Mouse (Mus musculus) heart, embryonic 15.5 days (tissue): ENCODE results near the gene Urb1. TPM values are rescaled to one million over a fixed set of nuclear protein-coding genes. Genes with fewer than 3 reads are reported as not detected.

Experiments used
- ATAC-seq: fragments of 200-750 bp; cut with Nextera tagmentation; replicated peaks from 2 replicates; pipeline ENCODE4 v1.8.0; 2017; ENCODE audit warnings: low read depth, moderate TSS enrichment; ENCODE audit not compliant: insufficient number of reproducible peaks, insufficient read depth, low FRiP score
- H3K27ac ChIP-seq: fragments of 300-500 bp; sonication (generic); 2 replicates; pipeline ENCODE4 v1.5.1; 2015; ENCODE audit warnings: mild to moderate bottlenecking, inconsistent platforms
- H3K27me3 ChIP-seq: fragments of 300-500 bp; sonication (generic); 2 replicates; pipeline ENCODE4 v1.6.1; 2015; ENCODE audit warnings: inconsistent platforms
- H3K36me3 ChIP-seq: fragments of 300-500 bp; sonication (generic); 2 replicates; pipeline ENCODE4 v1.6.1; 2015; ENCODE audit warnings: mild to moderate bottlenecking, inconsistent platforms
- H3K4me1 ChIP-seq: fragments of 300-500 bp; sonication (generic); replicated peaks from 2 replicates; pipeline ENCODE4 v1.6.1; 2015; ENCODE audit warnings: inconsistent platforms
- H3K4me2 ChIP-seq: fragments of 300-500 bp; sonication (generic); 2 replicates; pipeline ENCODE4 v1.6.1; 2015; ENCODE audit warnings: inconsistent platforms, mild to moderate bottlenecking, moderate library complexity
- H3K4me3 ChIP-seq: fragments of 300-500 bp; sonication (generic); 2 replicates; pipeline ENCODE4 v1.5.1; 2015; ENCODE audit warnings: mild to moderate bottlenecking, inconsistent platforms
- H3K9ac ChIP-seq: fragments of 300-500 bp; sonication (generic); 2 replicates; pipeline ENCODE4 v1.6.1; 2015; ENCODE audit warnings: mild to moderate bottlenecking, inconsistent platforms
- H3K9me3 ChIP-seq: fragments of 300-500 bp; sonication (generic); replicated peaks from 2 replicates; pipeline ENCODE4 v1.6.1; 2016; ENCODE audit warnings: inconsistent platforms
- WGBS: fragments of 180-500 bp; shearing (Covaris S2); methylation state at CpG from one replicate; pipeline ENCODE4 v1.1.7; 2015; ENCODE audit warnings: mixed read lengths; 5-methylcytosine and 5-hydroxymethylcytosine counted together
- polyA plus RNA-seq: library from polyadenylated mRNA; unstranded; fragments of >200 nt; fragmentation: Nextera tagmentation; extraction: Ambion mirVana; gene quantifications from 2 replicates; pipeline ENCODE4 v1.2.1, GENCODE M21; 2015

The Urb1 gene
- polyA plus RNA-seq, 1 experiment from 2014 or later, result 6.2 TPM

GRCm38 (mm10) chr16:90765195-90765877 lies 44.9 kb downstream of the Urb1 start:
- ATAC-seq, result no peak
- no peak overlapping the region for H3K4me3 ChIP-seq
- H3K9me3 ChIP-seq, result no peaks in the 10 kb centered on the region
- WGBS, result 76% methylated on average over 9 of the region's 9 CpGs
- no peak overlapping the region for H3K9ac ChIP-seq
- no peak overlapping the region for H3K27ac ChIP-seq
- no peak overlapping the region for H3K4me2 ChIP-seq
- H3K27me3 ChIP-seq, result no peaks in the 10 kb centered on the region
- H3K4me1 ChIP-seq, result peaks cover 7% of the 10 kb centered on the region
- H3K36me3 ChIP-seq, result peaks cover 55% of the 10 kb centered on the region

- Histone ChIP-seq H3K4me2 (no peak overlapping the region), H3K9me3 (no peaks in the 10 kb centered on the region), H3K27me3 (no peaks in the 10 kb centered on the region), H3K27ac (no peak overlapping the region), H3K36me3 (peaks cover 31% of the 10 kb centered on the region), H3K9ac (no peak overlapping the region), H3K4me1 (peaks cover 10% of the 10 kb centered on the region), H3K4me3 (no peak overlapping the region)
- ATAC-seq, result peak; percentile 60; the same call in 1 of the 2 replicates
- 12% methylated on average over 4 of the region's 4 CpGs for WGBS
These were observed 49.7 kb downstream of the Urb1 start for GRCm38 (mm10) chr16:90760515-90760914.

GRCm38 (mm10) chr16:90759335-90759734 lies 50.9 kb downstream of the Urb1 start:
- Histone ChIP-seq H3K9me3 (no peaks in the 10 kb centered on the region), H3K36me3 (peaks cover 33% of the 10 kb centered on the region), H3K4me3 (no peak overlapping the region), H3K4me1 (peaks cover 10% of the 10 kb centered on the region), H3K9ac (no peak overlapping the region), H3K27ac (no peak overlapping the region), H3K27me3 (no peaks in the 10 kb centered on the region), H3K4me2 (no peak overlapping the region)
- ATAC-seq, result no peak
- 57% methylated on average over 3 of the region's 3 CpGs for WGBS

- 88% methylated on average over 13 of the region's 13 CpGs for WGBS
- Histone ChIP-seq H3K4me2 (no peak overlapping the region), H3K27me3 (no peaks in the 10 kb centered on the region), H3K36me3 (peaks cover 49% of the 10 kb centered on the region), H3K4me3 (no peak overlapping the region), H3K4me1 (peaks cover 9% of the 10 kb centered on the region), H3K27ac (no peak overlapping the region), H3K9ac (no peak overlapping the region), H3K9me3 (no peaks in the 10 kb centered on the region)
- ATAC-seq, result no peak
These were observed 56.7 kb downstream of the Urb1 start for GRCm38 (mm10) chr16:90753386-90753941.

- H3K4me3 ChIP-seq, result no peak overlapping the region
- ATAC-seq, result no peak
- no peak overlapping the region for H3K4me2 ChIP-seq
- H3K9ac ChIP-seq, result no peak overlapping the region
- H3K36me3 ChIP-seq, result peaks cover 25% of the 10 kb centered on the region; the same call in 1 of the 2 replicates
- H3K4me1 ChIP-seq, result peaks cover 31% of the 10 kb centered on the region
- no peaks in the 10 kb centered on the region for H3K9me3 ChIP-seq
- 88% methylated on average over 7 of the region's 7 CpGs for WGBS
- H3K27ac ChIP-seq, result no peak overlapping the region
- H3K27me3 ChIP-seq, result no peaks in the 10 kb centered on the region
These were observed 62.0 kb downstream of the Urb1 start for GRCm38 (mm10) chr16:90748169-90748568.

- H3K4me2 ChIP-seq, result no peak overlapping the region
- peaks cover 31% of the 10 kb centered on the region for H3K4me1 ChIP-seq
- peak; percentile 60 for ATAC-seq
- H3K9me3 ChIP-seq, result no peaks in the 10 kb centered on the region
- peaks cover 17% of the 10 kb centered on the region; the same call in 1 of the 2 replicates for H3K36me3 ChIP-seq
- no peak overlapping the region for H3K4me3 ChIP-seq
- no peaks in the 10 kb centered on the region for H3K27me3 ChIP-seq
- H3K9ac ChIP-seq, result no peak overlapping the region
- H3K27ac ChIP-seq, result peak overlapping the region; percentile 50
- WGBS, result 61% methylated on average over 6 of the region's 6 CpGs
These were observed 63.1 kb downstream of the Urb1 start for GRCm38 (mm10) chr16:90747143-90747542.

- no peaks in the 10 kb centered on the region for H3K36me3 ChIP-seq
- peak within 1 kb of the TSS; percentile 47 for H3K4me3 ChIP-seq
- peak; percentile 77 for ATAC-seq
- no peaks in the 10 kb centered on the region for H3K27me3 ChIP-seq
- H3K4me2 ChIP-seq, result peak within 1 kb of the TSS; percentile 56
- H3K4me1 ChIP-seq, result peaks cover 15% of the 10 kb centered on the region
- peak within 1 kb of the TSS; percentile 70 for H3K27ac ChIP-seq
- peak within 1 kb of the TSS; percentile 41 for H3K9ac ChIP-seq
- H3K9me3 ChIP-seq, result no peaks in the 10 kb centered on the region
- 32% methylated on average over 26 of the region's 26 CpGs for WGBS
These were observed 71.9 kb downstream of the Urb1 start, which contains the start of gene Mrap for GRCm38 (mm10) chr16:90738092-90738956. Mrap (plus strand) TSS chr16:90738207.

- ATAC-seq, result no peak
- 43% methylated on average over 10 of the region's 10 CpGs for WGBS
These were observed 73.4 kb downstream of the Urb1 start for GRCm38 (mm10) chr16:90736672-90737270.

GRCm38 (mm10) chr16:90735611-90736010 lies 74.6 kb downstream of the Urb1 start:
- no peak for ATAC-seq
- H3K27ac ChIP-seq, result no peak overlapping the region
- 48% methylated on average over 4 of the region's 4 CpGs for whole genome bisulfite sequencing
- H3K9ac ChIP-seq, result no peak overlapping the region
- peaks cover 14% of the 10 kb centered on the region for H3K4me1 ChIP-seq
- H3K4me3 ChIP-seq, result no peak overlapping the region
- no peak overlapping the region for H3K4me2 ChIP-seq
- H3K9me3 ChIP-seq, result peaks cover 5% of the 10 kb centered on the region; the same call in 1 of the 2 replicates
- no peaks in the 10 kb centered on the region for H3K27me3 ChIP-seq
- no peaks in the 10 kb centered on the region for H3K36me3 ChIP-seq

More at GRCm38 (mm10) chr16:90736672-90737270, 73.4 kb downstream of the Urb1 start:
- no peaks in the 10 kb centered on the region for H3K9me3 ChIP-seq
- no peaks in the 10 kb centered on the region for H3K36me3 ChIP-seq
- H3K4me2 ChIP-seq, result no peak overlapping the region
- H3K4me3 ChIP-seq, result no peak overlapping the region
- H3K9ac ChIP-seq, result no peak overlapping the region
- H3K27me3 ChIP-seq, result no peaks in the 10 kb centered on the region
- peaks cover 14% of the 10 kb centered on the region for H3K4me1 ChIP-seq
- H3K27ac ChIP-seq, result no peak overlapping the region

- H3K9me3 ChIP-seq, result peaks cover 5% of the 10 kb centered on the region; the same call in 1 of the 2 replicates
- peak; percentile 92 for ATAC-seq
- H3K36me3 ChIP-seq, result no peaks in the 10 kb centered on the region; the same call in 1 of the 2 replicates
- H3K4me2 ChIP-seq, result peak within 1 kb of the TSS; percentile 97
- peaks cover 8% of the 10 kb centered on the region for H3K4me1 ChIP-seq
- peak within 1 kb of the TSS; percentile 90 for H3K4me3 ChIP-seq
- H3K27ac ChIP-seq, result peak within 1 kb of the TSS; percentile 72
- H3K27me3 ChIP-seq, result no peaks in the 10 kb centered on the region
- WGBS, result 2% methylated on average over 53 of the region's 53 CpGs
- peak within 1 kb of the TSS; percentile 80 for H3K9ac ChIP-seq
These were observed 82.7 kb downstream of the Urb1 start, which contains the start of gene Mis18a for GRCm38 (mm10) chr16:90727233-90728115. Mis18a (minus strand) TSS chr16:90727404.
